Mouse (Mus musculus): Measurements from ENCODE around the gene Cd300lb. TPM values are rescaled to one million over a fixed set of nuclear protein-coding genes. Genes with fewer than 3 reads are reported as not detected.

Cd300lb gene
- polyA plus RNA-seq, 1 experiment from 2014 or later: not detected

DNA sequence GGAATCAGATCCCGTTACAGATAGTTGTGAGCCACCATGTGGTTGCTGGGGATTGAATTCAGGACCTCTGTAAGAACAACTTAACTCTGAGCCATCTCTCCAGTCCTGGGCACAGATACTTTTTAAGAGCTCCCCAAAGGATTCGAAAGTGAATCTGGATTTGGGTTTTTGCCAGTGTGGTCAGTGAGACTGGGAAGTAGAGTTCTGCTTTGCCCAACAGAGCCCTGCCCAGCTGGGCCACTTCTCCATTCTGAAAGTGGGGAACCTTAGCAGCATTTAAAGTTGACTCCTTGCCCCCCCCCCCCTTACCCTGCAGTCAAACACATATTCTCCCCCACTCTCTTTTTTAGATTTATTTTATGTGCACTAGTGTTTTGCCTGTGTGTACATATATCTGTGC is 54.5 kb downstream of the Cd300lb start:
- H3K9me3 ChIP-seq: no peaks in the 10 kb centered on the region
- H3K27ac ChIP-seq: no peak overlapping the region
- H3K4me1 ChIP-seq: peaks cover 3% of the 10 kb centered on the region; the same call in 1 of the 2 replicates
- H3K27me3 ChIP-seq (replicated peaks): no peaks in the 10 kb centered on the region
- no peak overlapping the region for H3K4me2 ChIP-seq
- 85% methylated on average over 2 of the region's 2 CpGs for WGBS
- ATAC-seq (replicated peaks): no peak
- no peak overlapping the region for H3K4me3 ChIP-seq
- no peaks in the 10 kb centered on the region for H3K36me3 ChIP-seq (replicated peaks)
- H3K9ac ChIP-seq: no peak overlapping the region

GRCm38 (mm10) chr11:114877145-114877544 is 57.0 kb downstream of the Cd300lb start:
- H3K4me3 ChIP-seq: no peak overlapping the region
- H3K4me1 ChIP-seq: peaks cover 10% of the 10 kb centered on the region
- H3K27ac ChIP-seq: no peak overlapping the region
- no peaks in the 10 kb centered on the region for H3K9me3 ChIP-seq
- ATAC-seq (replicated peaks): no peak
- 77% methylated on average over 3 of the region's 3 CpGs for WGBS
- H3K36me3 ChIP-seq (replicated peaks): no peaks in the 10 kb centered on the region
- no peaks in the 10 kb centered on the region for H3K27me3 ChIP-seq (replicated peaks)
- H3K4me2 ChIP-seq: no peak overlapping the region
- no peak overlapping the region for H3K9ac ChIP-seq

- Histone ChIP-seq H3K36me3 (replicated peaks) (no peaks in the 10 kb centered on the region), H3K9ac (no peak overlapping the region), H3K4me1 (peaks cover 10% of the 10 kb centered on the region), H3K9me3 (no peaks in the 10 kb centered on the region), H3K4me3 (no peak overlapping the region), H3K27ac (no peak overlapping the region), H3K4me2 (no peak overlapping the region), H3K27me3 (replicated peaks) (no peaks in the 10 kb centered on the region)
- WGBS: 33% methylated on average over 2 of the region's 2 CpGs
- ATAC-seq (replicated peaks): no peak
Measured at GRCm38 (mm10) chr11:114876621-114877020, 57.6 kb downstream of the Cd300lb start.

- no peaks in the 10 kb centered on the region for H3K27me3 ChIP-seq (replicated peaks)
- no peak overlapping the region for H3K9ac ChIP-seq
- peaks cover 10% of the 10 kb centered on the region for H3K4me1 ChIP-seq
- no peak overlapping the region for H3K27ac ChIP-seq
- WGBS: 55% methylated on average over 7 of the region's 7 CpGs
- H3K9me3 ChIP-seq: no peaks in the 10 kb centered on the region
- no peak for ATAC-seq (replicated peaks)
- no peak overlapping the region for H3K4me2 ChIP-seq
- no peaks in the 10 kb centered on the region for H3K36me3 ChIP-seq (replicated peaks)
- H3K4me3 ChIP-seq: no peak overlapping the region
Measured at GRCm38 (mm10) chr11:114876176-114876575, 58.0 kb downstream of the Cd300lb start.

- 20% methylated on average over 9 of the region's 9 CpGs for WGBS
Measured at GRCm38 (mm10) chr11:114875301-114875801, 58.8 kb downstream of the Cd300lb start.

DNA sequence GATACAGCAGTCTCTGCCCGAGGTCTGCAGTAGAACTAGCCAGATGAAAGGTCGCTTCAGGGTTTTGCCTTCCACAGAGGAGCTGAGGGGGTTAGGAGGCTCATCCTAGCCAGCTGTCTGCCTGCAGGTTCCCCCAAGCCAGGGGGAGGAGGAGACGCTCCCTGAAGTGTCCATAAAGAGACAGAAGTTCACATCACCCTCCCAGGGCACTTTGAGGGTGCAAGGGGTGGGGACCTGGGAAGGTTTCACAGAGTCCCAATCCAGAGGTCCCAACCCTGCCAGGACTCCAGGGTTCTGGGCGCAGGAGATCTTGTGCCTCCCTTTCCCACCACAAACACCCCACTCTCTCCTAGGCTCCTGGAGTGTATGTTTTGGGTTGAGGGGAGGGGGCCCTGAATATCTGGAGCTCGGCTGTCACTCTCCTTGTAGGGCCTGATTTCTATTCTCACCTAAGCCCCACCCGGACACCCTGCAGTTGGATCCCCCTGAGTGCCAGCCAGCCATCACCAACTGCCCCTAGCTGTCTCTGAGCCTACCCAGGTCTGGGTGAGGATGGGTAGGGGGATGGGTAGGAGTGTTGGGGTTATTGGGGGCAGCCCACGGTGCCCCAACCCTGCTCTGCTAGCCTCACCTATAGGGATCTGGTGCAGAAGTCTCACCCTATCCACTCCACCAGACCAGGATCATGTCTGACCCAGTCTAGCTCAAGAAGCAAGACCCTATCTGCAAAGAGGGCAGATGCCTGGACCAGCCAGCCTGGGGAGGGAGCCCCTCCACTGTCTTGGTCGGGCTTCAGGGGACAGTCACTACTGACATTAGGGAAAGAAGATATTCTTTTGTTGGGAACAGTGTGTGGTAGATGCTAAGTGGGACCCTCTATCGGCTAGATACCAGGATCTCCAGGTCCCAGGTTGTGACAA is 59.7 kb downstream of the Cd300lb start:
- no peak for ATAC-seq (replicated peaks)
- Histone ChIP-seq H3K36me3 (replicated peaks) (no peaks in the 10 kb centered on the region), H3K9me3 (no peaks in the 10 kb centered on the region), H3K27me3 (replicated peaks) (no peaks in the 10 kb centered on the region), H3K4me2 (no peak overlapping the region), H3K9ac (no peak overlapping the region), H3K4me1 (peaks cover 10% of the 10 kb centered on the region), H3K27ac (no peak overlapping the region), H3K4me3 (no peak overlapping the region)
- 62% methylated on average over 9 of the region's 9 CpGs for WGBS

More at GRCm38 (mm10) chr11:114875301-114875801, 58.8 kb downstream of the Cd300lb start:
- no peaks in the 10 kb centered on the region for H3K9me3 ChIP-seq
- no peaks in the 10 kb centered on the region for H3K27me3 ChIP-seq (replicated peaks)
- peaks cover 10% of the 10 kb centered on the region for H3K4me1 ChIP-seq
- H3K36me3 ChIP-seq (replicated peaks): no peaks in the 10 kb centered on the region
- no peak overlapping the region for H3K27ac ChIP-seq
- no peak overlapping the region for H3K4me3 ChIP-seq
- no peak for ATAC-seq (replicated peaks)
- no peak overlapping the region for H3K9ac ChIP-seq
- H3K4me2 ChIP-seq: no peak overlapping the region

DNA sequence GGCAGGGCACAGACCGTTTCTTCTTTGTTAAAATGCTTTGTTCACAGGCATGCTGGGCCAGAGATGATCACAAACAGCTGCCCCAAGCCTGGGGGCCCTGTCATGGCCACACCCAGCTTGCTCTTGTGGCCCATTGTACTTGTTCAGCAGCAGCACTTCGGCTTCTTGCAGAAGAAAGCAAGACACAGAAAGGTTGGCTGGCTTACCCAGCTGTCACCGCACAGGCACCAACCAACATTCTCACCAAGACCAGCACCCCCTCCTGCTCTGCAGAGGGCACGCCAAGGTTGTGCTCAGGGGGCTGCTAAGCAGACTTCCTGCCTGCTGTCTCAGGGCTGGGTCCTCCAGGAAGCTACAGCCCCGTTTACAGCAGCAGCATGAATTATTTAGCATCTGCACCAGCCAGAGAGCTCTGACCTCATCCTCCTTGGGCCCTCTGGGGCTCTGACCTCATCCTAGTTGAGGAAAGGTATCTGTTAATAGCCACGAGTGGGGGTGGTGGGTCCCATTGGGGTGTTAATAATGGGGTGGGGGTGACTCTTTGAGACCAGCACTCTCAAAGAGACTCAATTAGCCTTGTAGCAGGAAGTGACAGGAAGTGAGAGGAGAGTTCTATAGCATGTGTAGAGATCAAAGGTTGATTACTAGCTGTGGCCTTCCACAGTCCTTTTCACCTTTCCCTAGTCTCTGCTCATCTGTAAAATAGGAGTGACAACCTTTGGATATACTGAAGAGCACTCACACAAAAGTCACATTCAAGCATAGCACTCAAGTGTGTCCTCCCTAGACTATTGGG is 61.0 kb downstream of the Cd300lb start:
- no peak overlapping the region for H3K27ac ChIP-seq
- no peaks in the 10 kb centered on the region for H3K9me3 ChIP-seq
- ATAC-seq (replicated peaks): no peak
- no peak overlapping the region for H3K9ac ChIP-seq
- H3K4me2 ChIP-seq: no peak overlapping the region
- H3K4me3 ChIP-seq: no peak overlapping the region
- H3K27me3 ChIP-seq (replicated peaks): no peaks in the 10 kb centered on the region
- 17% methylated on average over 6 of the region's 6 CpGs for WGBS
- H3K36me3 ChIP-seq (replicated peaks): no peaks in the 10 kb centered on the region
- peaks cover 10% of the 10 kb centered on the region for H3K4me1 ChIP-seq

Other genes starting within 250 kb of the Cd300lb start
- 3.0 and 3.4 TPM in 2 replicates for gene Dnaic2, start 207.0 kb downstream of the Cd300lb start, polyA plus RNA-seq (2015; fragmentation: Nextera tagmentation; extraction: Ambion mirVana)
- gene Kif19a, start 169.0 kb downstream of the Cd300lb start, polyA plus RNA-seq (2015; fragmentation: Nextera tagmentation; extraction: Ambion mirVana): 0.40 and 0.46 TPM in 2 replicates
- gene Btbd17, start 138.4 kb downstream of the Cd300lb start, polyA plus RNA-seq (2015; fragmentation: Nextera tagmentation; extraction: Ambion mirVana): 21.4 and 28.4 TPM in 2 replicates
- gene Gpr142, start 135.5 kb downstream of the Cd300lb start, polyA plus RNA-seq (2015; fragmentation: Nextera tagmentation; extraction: Ambion mirVana): not detected in 2 replicates
- gene Gprc5c, start 83.2 kb downstream of the Cd300lb start, polyA plus RNA-seq (2015; fragmentation: Nextera tagmentation; extraction: Ambion mirVana): 9.3 and 9.4 TPM in 2 replicates
- gene Cd300a, start 44.3 kb downstream of the Cd300lb start, polyA plus RNA-seq (2015; fragmentation: Nextera tagmentation; extraction: Ambion mirVana): 0.86 and 0.94 TPM in 2 replicates
- gene Cd300c, start 34.8 kb upstream of the Cd300lb start, polyA plus RNA-seq (2015; fragmentation: Nextera tagmentation; extraction: Ambion mirVana): not detected in 2 replicates
- 0.06 and 0.15 TPM in 2 replicates for gene Cd300ld, start 55.5 kb upstream of the Cd300lb start, polyA plus RNA-seq (2015; fragmentation: Nextera tagmentation; extraction: Ambion mirVana)
- 1.2 and 1.3 TPM in 2 replicates for gene Cd300c2, start 67.5 kb upstream of the Cd300lb start, polyA plus RNA-seq (2015; fragmentation: Nextera tagmentation; extraction: Ambion mirVana)
- gene Cd300ld2, start 81.8 kb upstream of the Cd300lb start, polyA plus RNA-seq (2015; fragmentation: Nextera tagmentation; extraction: Ambion mirVana): 0.36 TPM in 1 of 2 replicates, not detected in the other
- not detected in 2 replicates for gene Cd300ld4, start 92.6 kb upstream of the Cd300lb start, polyA plus RNA-seq (2015; fragmentation: Nextera tagmentation; extraction: Ambion mirVana)
- not detected in 2 replicates for gene Cd300ld5, start 103.4 kb upstream of the Cd300lb start, polyA plus RNA-seq (2015; fragmentation: Nextera tagmentation; extraction: Ambion mirVana)
- not detected in 2 replicates for gene Cd300ld3, start 114.0 kb upstream of the Cd300lb start, polyA plus RNA-seq (2015; fragmentation: Nextera tagmentation; extraction: Ambion mirVana)
- gene Cd300e, start 127.8 kb upstream of the Cd300lb start, polyA plus RNA-seq (2015; fragmentation: Nextera tagmentation; extraction: Ambion mirVana): not detected in 2 replicates
- 0.49 and 1.1 TPM in 2 replicates for gene Rab37, start 157.0 kb upstream of the Cd300lb start, polyA plus RNA-seq (2015; fragmentation: Nextera tagmentation; extraction: Ambion mirVana)
- 0.20 and 0.27 TPM in 2 replicates for gene Cd300lf, start 199.6 kb upstream of the Cd300lb start, polyA plus RNA-seq (2015; fragmentation: Nextera tagmentation; extraction: Ambion mirVana)
- 46.4 and 54.6 TPM in 2 replicates for gene Slc9a3r1, start 229.0 kb upstream of the Cd300lb start, polyA plus RNA-seq (2015; fragmentation: Nextera tagmentation; extraction: Ambion mirVana)